Mouse (Mus musculus) myocyte (in vitro differentiated cells): ENCODE results near the gene Ghrhr.

Experiments
- MYOD1 ChIP-seq, 3 experiments: IDR thresholded peaks; one replicate each; pipeline ENCODE4 v1.6.1; 2011; ENCODE audit warnings: control low read depth in 2 of 3, low read depth in 2 of 3, mild to moderate bottlenecking in 2 of 3, moderate library complexity in 1 of 3; ENCODE audit not compliant: insufficient read length in 2 of 3, control insufficient read depth in 1 of 3
- MYOG ChIP-seq, 3 experiments: IDR thresholded peaks; one replicate each; pipeline ENCODE4 v1.6.1; 2011; ENCODE audit warnings: control low read depth in 2 of 3, low read depth in 2 of 3, mild to moderate bottlenecking in 2 of 3; ENCODE audit not compliant: insufficient read length in 2 of 3, control insufficient read depth in 1 of 3, insufficient read depth in 1 of 3
- POLR2A ChIP-seq: IDR thresholded peaks from one replicate; pipeline ENCODE4 v1.6.1; 2011; ENCODE audit warnings: low read depth, mild to moderate bottlenecking, control low read depth, moderate library complexity; ENCODE audit not compliant: insufficient read length
- POLR2AphosphoS2 ChIP-seq: IDR thresholded peaks from one replicate; pipeline ENCODE4 v1.6.1; 2011; ENCODE audit warnings: low read depth, control low read depth; ENCODE audit not compliant: insufficient read length
- USF1 ChIP-seq: IDR thresholded peaks from one replicate; pipeline ENCODE4 v1.6.1; 2011; ENCODE audit warnings: low read depth, mild to moderate bottlenecking, control low read depth, moderate library complexity

GRCm38 (mm10) chr6:55399910-55400309 lies 23.8 kb downstream of the Ghrhr start:
- TF ChIP-seq USF1 (no peak), MYOD1 (IDR thresholded peaks at IDR 0.05; ENCODE audit: control insufficient read depth in 1 of 3, insufficient read length in 2 of 3, low read depth in 2 of 3) (no peak), POLR2A (no peak), POLR2AphosphoS2 (no peak), MYOG (IDR thresholded peaks at IDR 0.05; ENCODE audit: control insufficient read depth in 1 of 3, insufficient read depth in 1 of 3, insufficient read length in 2 of 3, low read depth in 2 of 3) (no peak)
